Mouse (Mus musculus): ENCODE measurements around the gene Gm11444. TPM values are rescaled to one million over a fixed set of nuclear protein-coding genes. Genes with fewer than 3 reads are reported as not detected.

Gm11444 gene
- total and polyA plus RNA-seq, 3 experiments = not detected

DNA sequence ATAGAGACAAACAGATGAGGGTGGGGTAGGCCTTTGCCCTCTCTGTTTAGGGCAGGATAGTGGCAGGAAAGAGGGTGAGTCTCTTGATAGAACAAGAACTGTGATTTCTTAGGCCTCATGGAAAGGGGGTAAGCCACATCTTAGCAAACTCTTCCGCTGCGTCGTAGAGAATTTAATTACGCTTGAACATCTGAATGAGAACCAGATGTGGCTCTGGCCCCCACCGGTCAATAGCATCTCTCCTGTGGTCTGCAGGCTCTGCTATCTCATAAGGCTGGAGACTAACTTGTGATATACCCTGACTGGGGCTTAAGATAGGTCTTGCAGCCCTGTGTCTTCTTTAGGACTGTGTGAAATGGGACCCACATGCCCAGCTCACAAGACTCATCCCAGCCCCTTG is 33.7 kb downstream of the Gm11444 start:
- Histone ChIP-seq H3K4me2 (ENCODE audit: insufficient read depth, low read depth, poor library complexity, severe bottlenecking) (no peak overlapping the region), H3K4me3 (replicated peaks in 1 of 3; ENCODE audit: low read depth in 2 of 3, low read length in 2 of 3, poor library complexity in 1 of 3) (no peak overlapping the region), H3K79me2 (replicated peaks; ENCODE audit: control insufficient read depth, extremely low read depth, insufficient read depth, poor library complexity, severe bottlenecking) (no peaks in the 10 kb centered on the region), H3K4me1 (ENCODE audit: control insufficient read depth in 1 of 2, insufficient read depth in 2 of 2) (peaks cover 25 to 68% of the 10 kb centered on the region in 2 experiments), H3K27ac (ENCODE audit: insufficient read depth, low read depth) (no peak overlapping the region), H3K9ac (ENCODE audit: insufficient read depth, low read depth) (no peak overlapping the region), H3K9me3 (replicated peaks; ENCODE audit: low read length) (no peaks in the 10 kb centered on the region), H3K27me3 (replicated peaks) (no peaks in the 10 kb centered on the region), H3K36me3 (replicated peaks in 1 of 2; ENCODE audit: control insufficient read depth in 1 of 2, insufficient read depth in 1 of 2, low read length in 1 of 2) (no peaks in the 10 kb centered on the region)
- DNase-seq (ENCODE audit: extremely low read depth) = no peak
- TF ChIP-seq POLR2A (IDR thresholded peaks at IDR 0.05; ENCODE audit: low read depth, low read length) (no peak), ZC3H11A (IDR thresholded peaks at IDR 0.05; ENCODE audit: low read depth, low read length) (no peak), RAD21 (IDR thresholded peaks at IDR 0.05; ENCODE audit: low read depth, low read length) (no peak), E2F4 (IDR thresholded peaks at IDR 0.05; ENCODE audit: insufficient replicate concordance, low read depth, low read length) (no peak), ELF1 (IDR thresholded peaks at IDR 0.05; ENCODE audit: low read depth, low read length) (no peak), CHD1 (IDR thresholded peaks at IDR 0.05; ENCODE audit: low read depth, low read length) (no peak), NRF1 (IDR thresholded peaks at IDR 0.05; ENCODE audit: low read depth, low read length) (no peak), UBTF (IDR thresholded peaks at IDR 0.05; ENCODE audit: low read depth, low read length) (no peak), MYC (IDR thresholded peaks at IDR 0.05; ENCODE audit: low read depth, low read length) (no peak), JUND (conservative IDR thresholded peaks at IDR 0.05; ENCODE audit: low read depth, low read length) (no peak), RCOR1 (conservative IDR thresholded peaks at IDR 0.05; ENCODE audit: low read depth, low read length) (no peak), ETS1 (conservative IDR thresholded peaks at IDR 0.05; ENCODE audit: low read depth, low read length) (no peak), EP300 (IDR thresholded peaks at IDR 0.05; ENCODE audit: low read length) (no peak), USF2 (conservative IDR thresholded peaks at IDR 0.05; ENCODE audit: low read depth, low read length) (no peak), MEF2A (IDR thresholded peaks at IDR 0.05; ENCODE audit: borderline replicate concordance, low read depth, low read length) (no peak), MAFK (IDR thresholded peaks at IDR 0.05; ENCODE audit: insufficient replicate concordance, low read length) (no peak), ZKSCAN1 (IDR thresholded peaks at IDR 0.05; ENCODE audit: borderline replicate concordance, low read depth, low read length) (no peak), CTCF (conservative IDR thresholded peaks at IDR 0.05 in 1 of 2, IDR thresholded peaks at IDR 0.05 in 1 of 2; ENCODE audit: low read depth in 2 of 2, low read length in 2 of 2) (no peak), PAX5 (IDR thresholded peaks at IDR 0.05; ENCODE audit: low read length) (no peak)
- in situ Hi-C loops (cut with MboI; ENCODE audit: low pct_ligation_motif_present, low pct_unique_long_range_greater_than_20kb, low sequenced_read_pairs) (no loop called here), dilution Hi-C loops (cut with MboI; ENCODE audit: extremely low pct_ligation_motif_present, extremely low pct_unique_long_range_greater_than_20kb, low sequenced_read_pairs) (no loop called here)

GRCm38 (mm10) chr11:85814678-85815077 is 35.5 kb downstream of the Gm11444 start:
- H3K4me2 ChIP-seq (ENCODE audit: insufficient read depth, low read depth, poor library complexity, severe bottlenecking) = no peak overlapping the region
- in situ Hi-C loops (cut with MboI; ENCODE audit: low pct_ligation_motif_present, low pct_unique_long_range_greater_than_20kb, low sequenced_read_pairs) (no loop called here), dilution Hi-C loops (cut with MboI; ENCODE audit: extremely low pct_ligation_motif_present, extremely low pct_unique_long_range_greater_than_20kb, low sequenced_read_pairs) (no loop called here)
- TF ChIP-seq ELF1 (IDR thresholded peaks at IDR 0.05; ENCODE audit: low read depth, low read length) (no peak), USF2 (conservative IDR thresholded peaks at IDR 0.05; ENCODE audit: low read depth, low read length) (no peak), ZNF384 (IDR thresholded peaks at IDR 0.05; ENCODE audit: low read depth, low read length) (no peak), EP300 (IDR thresholded peaks at IDR 0.05; ENCODE audit: low read length) (no peak), CHD1 (IDR thresholded peaks at IDR 0.05; ENCODE audit: low read depth, low read length) (no peak), MAFK (IDR thresholded peaks at IDR 0.05; ENCODE audit: insufficient replicate concordance, low read length) (no peak), POLR2AphosphoS2 (IDR thresholded peaks at IDR 0.05; ENCODE audit: low read depth, low read length) (no peak), MAZ (IDR thresholded peaks at IDR 0.05; ENCODE audit: low read depth, low read length) (no peak), MEF2A (IDR thresholded peaks at IDR 0.05; ENCODE audit: borderline replicate concordance, low read depth, low read length) (no peak), TBP (conservative IDR thresholded peaks at IDR 0.05; ENCODE audit: low read depth, low read length) (no peak), IRF4 (IDR thresholded peaks at IDR 0.05; ENCODE audit: low read depth, low read length) (no peak), SMC3 (IDR thresholded peaks at IDR 0.05; ENCODE audit: low read depth, low read length) (no peak), ZMIZ1 (IDR thresholded peaks at IDR 0.05; ENCODE audit: low read depth, low read length) (no peak)
- H3K4me3 ChIP-seq (replicated peaks in 1 of 3; ENCODE audit: low read depth in 2 of 3, low read length in 2 of 3, poor library complexity in 1 of 3) = no peak overlapping the region
- peaks cover 34 to 68% of the 10 kb centered on the region in 2 experiments for H3K4me1 ChIP-seq (ENCODE audit: control insufficient read depth in 1 of 2, insufficient read depth in 2 of 2)
- no peaks in the 10 kb centered on the region for H3K36me3 ChIP-seq (replicated peaks in 1 of 2; ENCODE audit: control insufficient read depth in 1 of 2, insufficient read depth in 1 of 2, low read length in 1 of 2)
- H3K79me2 ChIP-seq (replicated peaks; ENCODE audit: control insufficient read depth, extremely low read depth, insufficient read depth, poor library complexity, severe bottlenecking) = no peaks in the 10 kb centered on the region
- no peaks in the 10 kb centered on the region for H3K9me3 ChIP-seq (replicated peaks; ENCODE audit: low read length)
- DNase-seq (ENCODE audit: extremely low read depth) = no peak
- H3K9ac ChIP-seq (ENCODE audit: insufficient read depth, low read depth) = no peak overlapping the region
- no peak overlapping the region for H3K27ac ChIP-seq (ENCODE audit: insufficient read depth, low read depth)
- no peaks in the 10 kb centered on the region for H3K27me3 ChIP-seq (replicated peaks)

Data from CH12.LX (cell line).